Mouse (Mus musculus) MEL (cell line): ENCODE results near the gene Mthfd1l. TPM values are rescaled to one million over a fixed set of nuclear protein-coding genes. Genes with fewer than 3 reads are reported as not detected.

Experiments
- DNase-seq: peaks from one replicate; pipeline ENCODE4 v3.0.0; 2011; ENCODE audit warnings: low read depth, low spot score
- H3K27ac ChIP-seq: 2 replicates; pipeline ENCODE4 v1.5.1; 2012; ENCODE audit warnings: low read depth, mild to moderate bottlenecking, control low read depth, low read length, moderate library complexity; ENCODE audit not compliant: control insufficient read depth
- H3K27me3 ChIP-seq, 2 experiments: fragments of 150-350 bp in 1 of 2; sonication (generic) in 1 of 2; 2 replicates each; pipeline ENCODE4 v1.6.1; 2012; ENCODE audit warnings: low read length in 2 of 2, mild to moderate bottlenecking in 2 of 2, improper control_type of control experiment in 1 of 2, moderate library complexity in 1 of 2; ENCODE audit not compliant: insufficient read depth in 2 of 2, control insufficient read depth in 1 of 2
- H3K36me3 ChIP-seq, 2 experiments: 2 replicates each; pipeline ENCODE4 v1.6.1; 2012 to 2014; ENCODE audit warnings: low read length in 2 of 2, improper control_type of control experiment in 1 of 2, inconsistent platforms in 1 of 2, mild to moderate bottlenecking in 1 of 2; ENCODE audit not compliant: insufficient read depth in 2 of 2, control insufficient read depth in 1 of 2
- H3K4me1 ChIP-seq, 2 experiments: fragments of 150-350 bp in 1 of 2; sonication (generic) in 1 of 2; 2 replicates each; pipeline ENCODE4 v1.6.1; 2012; ENCODE audit warnings: low read length in 2 of 2, improper control_type of control experiment in 1 of 2, mild to moderate bottlenecking in 1 of 2; ENCODE audit not compliant: insufficient read depth in 2 of 2, control insufficient read depth in 1 of 2
- H3K4me3 ChIP-seq, 2 experiments: fragments of 150-350 bp in 1 of 2; sonication (generic) in 1 of 2; 2 replicates each; pipeline ENCODE4 v1.5.1; 2012; ENCODE audit warnings: low read depth in 2 of 2, low read length in 2 of 2, mild to moderate bottlenecking in 2 of 2, moderate library complexity in 2 of 2, control low read depth in 1 of 2, improper control_type of control experiment in 1 of 2; ENCODE audit not compliant: control insufficient read depth in 1 of 2, insufficient read depth in 1 of 2
- H3K79me2 ChIP-seq: 2 replicates; pipeline ENCODE4 v1.6.1; 2012; ENCODE audit warnings: mild to moderate bottlenecking, low read length, moderate library complexity; ENCODE audit not compliant: control insufficient read depth, poor library complexity, insufficient read depth
- H3K9ac ChIP-seq: 2 replicates; pipeline ENCODE4 v1.6.1; 2012; ENCODE audit warnings: low read depth, mild to moderate bottlenecking, control low read depth, low read length, moderate library complexity; ENCODE audit not compliant: control insufficient read depth, poor library complexity, severe bottlenecking
- H3K9me3 ChIP-seq: fragments of 150-350 bp; sonication (generic); replicated peaks from 2 replicates; pipeline ENCODE4 v1.6.1; 2012; ENCODE audit warnings: mild to moderate bottlenecking, low read length, improper control_type of control experiment, moderate library complexity; ENCODE audit not compliant: insufficient read depth
- CHD2 ChIP-seq: IDR thresholded peaks from 2 replicates; pipeline ENCODE4 v1.6.1; 2011; ENCODE audit warnings: low read length, improper control_type of control experiment
- CTCF ChIP-seq, 3 experiments: IDR thresholded peaks in 2 of 3; conservative IDR thresholded peaks in 1 of 3; 2 replicates each; pipeline ENCODE4 v1.5.1; 2011 to 2012; ENCODE audit warnings: low read length in 3 of 3, low read depth in 2 of 3, mild to moderate bottlenecking in 2 of 3, improper control_type of control experiment in 1 of 3, inconsistent platforms in 1 of 3, mixed read lengths in 1 of 3, moderate library complexity in 1 of 3; ENCODE audit not compliant: control insufficient read depth in 1 of 3, insufficient read depth in 1 of 3, poor library complexity in 1 of 3, severe bottlenecking in 1 of 3
- E2F4 ChIP-seq: IDR thresholded peaks from 2 replicates; pipeline ENCODE4 v1.6.1; 2011; ENCODE audit warnings: low read depth, low read length, improper control_type of control experiment, borderline replicate concordance
- ELF1 ChIP-seq: IDR thresholded peaks from 2 replicates; pipeline ENCODE4 v1.6.1; 2014; ENCODE audit warnings: low read depth, mild to moderate bottlenecking, inconsistent platforms, low read length, improper control_type of control experiment, moderate library complexity
- EP300 ChIP-seq, 2 experiments: IDR thresholded peaks; 2 replicates each; pipeline ENCODE4 v1.6.1; 2011; ENCODE audit warnings: improper control_type of control experiment in 2 of 2, low read length in 2 of 2, low read depth in 1 of 2, mild to moderate bottlenecking in 1 of 2
- GABPA ChIP-seq: IDR thresholded peaks from 2 replicates; pipeline ENCODE4 v1.6.1; 2012; ENCODE audit warnings: low read depth, mild to moderate bottlenecking, inconsistent platforms, low read length, improper control_type of control experiment, moderate library complexity
- GATA1 ChIP-seq: IDR thresholded peaks from 2 replicates; pipeline ENCODE4 v1.6.1; 2011; ENCODE audit warnings: low read depth, low read length, improper control_type of control experiment
- JUND ChIP-seq: IDR thresholded peaks from 2 replicates; pipeline ENCODE4 v1.6.1; 2011; ENCODE audit warnings: low read depth, mild to moderate bottlenecking, improper control_type of control experiment, low read length
- MAX ChIP-seq: IDR thresholded peaks from 2 replicates; pipeline ENCODE4 v1.6.1; 2011; ENCODE audit warnings: low read length, improper control_type of control experiment
- MEF2A ChIP-seq: IDR thresholded peaks from 2 replicates; pipeline ENCODE4 v1.6.1; 2014; ENCODE audit warnings: low read depth, mild to moderate bottlenecking, inconsistent platforms, low read length, improper control_type of control experiment; ENCODE audit not compliant: poor library complexity, insufficient replicate concordance, severe bottlenecking; ENCODE audit errors: extremely low read depth
- MXI1 ChIP-seq: IDR thresholded peaks from 2 replicates; pipeline ENCODE4 v1.6.1; 2011; ENCODE audit warnings: mild to moderate bottlenecking, low read depth, low read length, improper control_type of control experiment
- NELFE ChIP-seq: IDR thresholded peaks from 2 replicates; pipeline ENCODE4 v1.6.1; 2011; ENCODE audit warnings: low read depth, low read length, improper control_type of control experiment
- NRF1 ChIP-seq: IDR thresholded peaks from 2 replicates; pipeline ENCODE4 v1.6.1; 2014; ENCODE audit warnings: low read depth, mild to moderate bottlenecking, inconsistent platforms, low read length, improper control_type of control experiment, moderate library complexity; ENCODE audit not compliant: poor library complexity, insufficient read depth, severe bottlenecking
- POLR2AphosphoS5 ChIP-seq: IDR thresholded peaks from 2 replicates; pipeline ENCODE4 v1.6.1; 2012; ENCODE audit warnings: low read depth, borderline replicate concordance, mild to moderate bottlenecking, inconsistent platforms, low read length, moderate library complexity, mixed read lengths
- RAD21 ChIP-seq: IDR thresholded peaks from 2 replicates; pipeline ENCODE4 v1.6.1; 2011; ENCODE audit warnings: mild to moderate bottlenecking, low read depth, low read length, improper control_type of control experiment
- RCOR1 ChIP-seq: IDR thresholded peaks from 2 replicates; pipeline ENCODE4 v1.6.1; 2012; ENCODE audit warnings: low read depth, mild to moderate bottlenecking, inconsistent platforms, low read length, improper control_type of control experiment
- SIN3A ChIP-seq: IDR thresholded peaks from 2 replicates; pipeline ENCODE4 v1.6.1; 2012; ENCODE audit warnings: low read length, improper control_type of control experiment, inconsistent platforms
- SMC3 ChIP-seq: IDR thresholded peaks from 2 replicates; pipeline ENCODE4 v1.6.1; 2011; ENCODE audit warnings: low read depth, low read length, improper control_type of control experiment
- TAL1 ChIP-seq: IDR thresholded peaks from 2 replicates; pipeline ENCODE4 v1.6.1; 2012; ENCODE audit warnings: mild to moderate bottlenecking, inconsistent platforms, low read length, moderate library complexity, mixed read lengths
- TBP ChIP-seq: IDR thresholded peaks from 2 replicates; pipeline ENCODE4 v1.8.0; 2011; ENCODE audit warnings: low read depth, low read length, improper control_type of control experiment
- UBTF ChIP-seq: IDR thresholded peaks from 2 replicates; pipeline ENCODE4 v1.6.1; 2012; ENCODE audit warnings: low read depth, mild to moderate bottlenecking, inconsistent platforms, low read length, improper control_type of control experiment, moderate library complexity, borderline replicate concordance; ENCODE audit not compliant: insufficient read depth
- USF2 ChIP-seq, 2 experiments: IDR thresholded peaks; 2 replicates each; pipeline ENCODE4 v1.6.1; 2011 to 2012; ENCODE audit warnings: improper control_type of control experiment in 2 of 2, low read length in 2 of 2, borderline replicate concordance in 1 of 2, inconsistent platforms in 1 of 2, low read depth in 1 of 2, mild to moderate bottlenecking in 1 of 2; ENCODE audit not compliant: insufficient read depth in 1 of 2
- ZC3H11A ChIP-seq: IDR thresholded peaks from 2 replicates; pipeline ENCODE4 v1.6.1; 2012; ENCODE audit warnings: low read depth, mild to moderate bottlenecking, inconsistent platforms, low read length, improper control_type of control experiment
- ZKSCAN1 ChIP-seq: IDR thresholded peaks from 2 replicates; pipeline ENCODE4 v1.6.1; 2012; ENCODE audit warnings: low read depth, mild to moderate bottlenecking, inconsistent platforms, low read length, improper control_type of control experiment, moderate library complexity
- ZMIZ1 ChIP-seq: IDR thresholded peaks from 2 replicates; pipeline ENCODE4 v1.6.1; 2012; ENCODE audit warnings: low read depth, mild to moderate bottlenecking, inconsistent platforms, low read length, improper control_type of control experiment, moderate library complexity
- ZNF384 ChIP-seq: IDR thresholded peaks from 2 replicates; pipeline ENCODE4 v1.6.1; 2012; ENCODE audit warnings: low read depth, mild to moderate bottlenecking, inconsistent platforms, low read length, improper control_type of control experiment
- polyA plus RNA-seq, 2 experiments: library from polyadenylated mRNA; stranded (reverse) in 1 of 2; unstranded in 1 of 2; fragments of >175 nt in 1 of 2; fragments of >200 nt in 1 of 2; gene quantifications; 2 replicates each; pipeline versions ENCODE4 v1.2.1 to v1.2.4; 2012; ENCODE audit warnings: low replicate concordance in 2 of 2, low read depth in 1 of 2; ENCODE audit not compliant: insufficient read length in 2 of 2, insufficient read depth in 1 of 2, missing spikeins in 1 of 2
- total RNA-seq: library from RNA; depleted of rRNA; stranded (reverse); fragments of 300-350 nt; gene quantifications from 2 replicates; pipeline ENCODE4 v1.2.3, GENCODE M21; 2012

Mthfd1l gene
- total and polyA plus RNA-seq, 3 experiments: 43.1 to 1,097 (median 83.0) TPM

- no peaks in the 10 kb centered on the region for H3K9me3 ChIP-seq
- no peak for DNase-seq
- H3K36me3 ChIP-seq: peaks cover 4 to 10% of the 10 kb centered on the region in 2 experiments
- no peaks in the 10 kb centered on the region for H3K27me3 ChIP-seq
- H3K4me1 ChIP-seq: peaks cover 5 to 7% of the 10 kb centered on the region in 2 experiments; a peak in 3 of 4 replicates
- TF ChIP-seq NELFE (no peak), SMC3 (no peak), ZKSCAN1 (no peak), ZC3H11A (no peak), TBP (no peak), CHD2 (no peak), EP300 (IDR thresholded peaks at IDR 0.05; ENCODE audit: low read depth in 1 of 2, low read length in 2 of 2) (no peak), MEF2A (no peak), ZNF384 (no peak), NRF1 (no peak), CTCF (IDR thresholded peaks at IDR 0.05 in 2 of 3, conservative IDR thresholded peaks at IDR 0.05 in 1 of 3; ENCODE audit: control insufficient read depth in 1 of 3, insufficient read depth in 1 of 3, low read depth in 2 of 3, low read length in 3 of 3, poor library complexity in 1 of 3, severe bottlenecking in 1 of 3) (no peak), JUND (no peak), GATA1 (no peak), RAD21 (no peak), MAX (no peak), UBTF (no peak)
- H3K79me2 ChIP-seq: no peaks in the 10 kb centered on the region
- no peak overlapping the region for H3K27ac ChIP-seq
- H3K4me3 ChIP-seq: no peak overlapping the region
- H3K9ac ChIP-seq: no peak overlapping the region
Measured at GRCm38 (mm10) chr10:4036476-4036875, 63.6 kb downstream of the Mthfd1l start.

GRCm38 (mm10) chr10:4037066-4037465, 64.1 kb downstream of the Mthfd1l start:
- Histone ChIP-seq H3K27me3 (no peaks in the 10 kb centered on the region), H3K36me3 (peaks cover 5 to 8% of the 10 kb centered on the region in 2 experiments), H3K27ac (no peak overlapping the region)
- no peak for TF ChIP-seq E2F4
- no peak for TF ChIP-seq MXI1
- no peak for TF ChIP-seq ZC3H11A
- TF ChIP-seq TBP: no peak
- no peak for TF ChIP-seq ZNF384
- no peak for TF ChIP-seq RCOR1
- TF ChIP-seq CHD2: no peak
- no peak for TF ChIP-seq NELFE
- TF ChIP-seq ZKSCAN1: no peak
- TF ChIP-seq GABPA: no peak
- TF ChIP-seq ELF1: no peak
- no peak for TF ChIP-seq SIN3A
- TF ChIP-seq SMC3: no peak
- TF ChIP-seq POLR2AphosphoS5: no peak
- no peak for TF ChIP-seq ZMIZ1
- TF ChIP-seq CTCF (IDR thresholded peaks at IDR 0.05 in 2 of 3, conservative IDR thresholded peaks at IDR 0.05 in 1 of 3; ENCODE audit: control insufficient read depth in 1 of 3, insufficient read depth in 1 of 3, low read depth in 2 of 3, low read length in 3 of 3, poor library complexity in 1 of 3, severe bottlenecking in 1 of 3): no peak
- TF ChIP-seq USF2 (IDR thresholded peaks at IDR 0.05; ENCODE audit: borderline replicate concordance in 1 of 2, insufficient read depth in 1 of 2, low read depth in 1 of 2, low read length in 2 of 2): no peak
- TF ChIP-seq MEF2A: no peak
- TF ChIP-seq TAL1: no peak
- TF ChIP-seq, all 39 proteins: peak for 0
- peaks cover 5 to 7% of the 10 kb centered on the region in 2 experiments; a peak in 3 of 4 replicates for H3K4me1 ChIP-seq
- no peak for DNase-seq
- no peak overlapping the region for H3K9ac ChIP-seq
- no peaks in the 10 kb centered on the region for H3K79me2 ChIP-seq
- no peak overlapping the region for H3K4me3 ChIP-seq
- no peaks in the 10 kb centered on the region for H3K9me3 ChIP-seq
